Mouse (Mus musculus) gastrocnemius, postnatal 10 days (tissue): ENCODE data around the gene Slc6a16. TPM values are rescaled to one million over a fixed set of nuclear protein-coding genes. Genes with fewer than 3 reads are reported as not detected.

ENCODE experiments used
- DNase-seq: peaks from one replicate; pipeline ENCODE4 v3.0.0; 2021; ENCODE audit warnings: mixed read lengths
- total RNA-seq, 2 experiments: library from RNA; stranded (reverse); gene quantifications; 2 replicates each; pipeline ENCODE4 v1.2.3; 2021

Gene Slc6a16
- total RNA-seq, 2 experiments from 2014 or later = not detected

DNA sequence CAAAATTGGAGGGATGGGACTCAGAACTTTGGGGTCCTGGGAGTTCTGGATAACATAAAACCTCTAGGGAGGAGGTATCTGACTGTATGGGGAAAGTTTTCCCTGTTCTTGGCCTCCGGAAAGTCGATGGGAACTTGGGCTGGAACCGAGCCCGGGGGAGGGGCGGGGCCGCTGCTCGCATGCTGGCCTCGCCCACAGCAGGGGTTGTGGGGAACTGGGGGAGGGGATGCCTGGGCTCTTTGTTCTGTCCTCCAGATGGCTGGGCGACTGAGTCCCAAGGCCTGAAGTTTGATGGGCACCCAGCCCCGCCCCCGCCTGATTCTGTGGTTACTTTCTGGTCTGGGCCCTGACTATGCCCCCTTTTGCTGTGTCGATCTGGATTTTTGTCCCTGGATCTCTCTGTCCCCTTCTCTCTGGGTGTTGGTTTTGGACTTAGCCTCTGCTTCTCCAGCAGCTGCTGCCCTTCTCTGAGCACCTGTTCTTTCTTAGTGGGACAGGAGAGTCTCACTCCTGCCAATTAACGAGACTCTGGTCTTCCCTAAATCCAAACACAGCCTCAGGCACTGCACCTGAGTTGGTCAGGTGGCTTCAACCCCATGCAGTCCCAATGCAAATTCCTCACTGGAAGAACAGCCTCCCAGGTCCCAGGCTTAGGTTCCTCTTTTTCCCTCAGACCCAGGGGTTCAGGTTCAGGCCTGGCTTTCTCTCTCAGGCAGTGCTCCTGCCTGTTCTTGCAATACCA lies 24.3 kb upstream of the Slc6a16 start:
- DNase-seq = peak; percentile 77

DNA sequence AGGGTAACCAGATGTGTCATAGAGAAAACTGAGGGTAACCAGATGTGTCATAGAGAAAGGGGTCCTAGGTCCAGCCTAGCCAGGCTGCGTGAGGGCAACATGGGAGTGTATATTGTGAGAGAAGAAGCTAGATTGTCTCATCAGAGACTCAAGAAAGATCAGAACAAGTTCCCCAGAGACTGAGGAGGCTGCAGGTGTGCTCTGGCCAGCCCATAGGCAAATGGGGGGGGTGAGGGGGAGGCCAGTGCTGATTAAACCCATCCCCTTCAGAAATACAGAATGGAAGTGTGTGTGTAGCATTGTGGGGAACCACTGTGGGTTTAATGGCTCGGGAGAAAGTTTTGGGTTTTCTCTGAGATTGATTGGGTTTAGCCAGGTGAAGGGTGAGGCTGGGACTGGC lies 19.2 kb upstream of the Slc6a16 start:
- no peak for DNase-seq

GRCm38 (mm10) chr7:45224826-45225225 lies 16.1 kb upstream of the Slc6a16 start:
- no peak for DNase-seq

GRCm38 (mm10) chr7:45226421-45226820 lies 14.5 kb upstream of the Slc6a16 start:
- no peak for DNase-seq

GRCm38 (mm10) chr7:45228548-45228947 lies 12.3 kb upstream of the Slc6a16 start:
- DNase-seq = no peak

- no peak for DNase-seq
Measured at GRCm38 (mm10) chr7:45229046-45229445, 11.8 kb upstream of the Slc6a16 start.

- no peak for DNase-seq
Measured at GRCm38 (mm10) chr7:45229459-45230203, 11.3 kb upstream of the Slc6a16 start.

DNA sequence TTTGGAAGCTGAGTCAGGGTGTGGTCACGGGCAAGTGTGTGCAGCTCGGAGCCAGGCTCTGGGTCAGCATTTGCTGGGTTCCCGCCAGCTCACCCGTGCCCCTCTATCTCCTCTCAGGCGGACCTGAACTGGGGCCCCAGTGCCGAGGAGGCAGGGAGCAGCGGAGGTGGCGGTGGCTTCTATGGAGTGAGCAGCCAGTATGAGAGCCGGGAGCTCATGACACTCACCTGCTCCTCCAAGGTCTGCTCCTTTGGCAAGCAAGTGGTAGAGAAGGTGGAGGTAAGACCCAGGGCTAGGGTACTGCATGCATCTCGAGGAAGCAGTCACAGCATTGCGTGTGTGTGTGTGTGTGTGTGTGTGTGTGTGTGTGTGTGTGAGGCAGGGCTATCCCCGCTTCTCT lies 9.7 kb upstream of the Slc6a16 start:
- no peak for DNase-seq

DNA sequence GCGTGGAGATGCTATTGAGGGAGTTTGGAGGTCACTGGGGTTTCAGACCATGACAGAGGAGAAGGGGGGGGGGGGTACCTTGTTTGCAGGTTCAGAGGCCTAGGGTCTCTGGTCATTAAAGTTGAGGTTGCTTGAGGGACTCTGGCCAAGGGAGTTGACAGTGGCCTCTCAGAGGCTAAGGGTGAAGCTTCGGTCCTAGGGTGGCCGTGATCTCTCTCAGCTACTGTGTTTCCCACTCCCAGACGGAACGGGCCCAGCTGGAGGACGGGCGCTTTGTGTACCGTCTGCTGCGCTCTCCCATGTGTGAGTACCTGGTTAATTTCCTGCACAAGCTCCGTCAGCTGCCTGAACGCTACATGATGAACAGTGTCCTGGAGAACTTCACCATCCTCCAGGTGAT lies 8.9 kb upstream of the Slc6a16 start:
- no peak for DNase-seq

DNA sequence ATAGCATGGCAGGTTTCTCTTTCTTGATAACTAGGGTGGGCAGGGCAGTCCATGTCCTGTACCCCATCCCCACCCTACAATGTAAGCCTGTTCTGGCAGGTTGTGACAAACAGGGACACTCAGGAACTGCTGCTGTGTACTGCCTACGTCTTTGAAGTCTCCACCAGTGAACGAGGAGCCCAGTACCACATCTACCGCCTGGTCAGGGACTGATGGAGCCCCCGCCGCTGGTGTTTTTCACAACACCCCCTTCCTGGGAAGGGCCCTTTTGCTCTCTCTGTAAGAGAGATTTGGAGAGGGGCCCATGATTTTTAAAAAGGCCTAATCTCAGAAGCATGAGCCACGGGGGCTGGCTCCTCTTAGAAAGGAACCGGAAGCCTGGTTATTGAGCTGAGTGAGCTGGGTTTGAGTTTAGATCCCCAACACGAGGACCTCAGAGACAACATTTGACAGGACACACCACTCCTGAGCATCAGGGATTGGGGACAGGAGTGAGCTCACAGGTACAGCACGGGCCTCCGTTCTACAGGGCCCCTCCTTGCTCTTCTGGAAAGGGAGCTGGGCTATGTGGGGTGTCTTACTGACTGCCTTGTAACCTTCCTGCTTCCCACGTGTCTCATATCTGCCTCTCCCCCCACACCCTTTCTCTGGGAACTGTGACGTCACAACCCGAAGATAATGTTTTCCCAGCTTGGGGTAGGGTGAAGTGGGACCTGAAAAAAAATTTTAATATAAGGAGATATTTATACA lies 8.0 kb upstream of the Slc6a16 start:
- no peak for DNase-seq

DNA sequence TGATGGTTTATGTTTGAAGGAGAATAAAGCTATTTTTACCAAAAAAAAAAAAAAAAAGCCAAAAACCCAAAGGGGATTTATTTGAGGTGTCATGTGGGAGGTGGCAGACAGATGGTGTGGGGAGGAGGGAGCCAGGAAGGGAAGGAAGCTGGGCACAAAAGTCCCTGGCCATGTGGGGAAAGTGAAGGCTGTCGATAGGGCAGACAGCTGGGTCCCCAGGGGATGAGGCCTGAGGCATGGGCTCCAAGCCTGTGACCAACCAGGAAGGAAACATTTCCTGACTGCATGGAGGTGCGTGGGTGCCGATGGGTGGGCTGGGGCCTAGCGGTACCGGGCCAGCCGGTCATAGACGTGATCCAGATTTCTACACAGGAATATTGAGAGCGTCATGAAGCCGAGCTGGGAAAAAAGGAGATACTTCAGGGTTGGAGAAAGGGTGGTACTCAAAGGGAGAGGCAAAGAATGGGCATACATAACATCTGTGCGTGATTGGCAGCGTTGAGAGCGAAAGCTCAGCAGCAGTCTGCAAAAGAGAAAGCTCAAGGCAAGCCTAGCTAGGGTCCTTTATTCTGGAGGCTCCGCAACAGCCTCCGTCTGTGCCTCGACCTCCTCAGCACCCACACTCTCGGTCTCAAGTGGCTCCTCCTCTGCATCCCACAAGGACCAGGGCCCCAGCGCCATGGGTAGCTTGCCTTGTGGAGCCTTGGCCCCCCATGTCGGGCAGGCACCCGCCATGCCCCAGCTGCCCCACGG lies 7.1 kb upstream of the Slc6a16 start:
- DNase-seq = no peak

GRCm38 (mm10) chr7:45234333-45234841 lies 6.5 kb upstream of the Slc6a16 start:
- DNase-seq = no peak

GRCm38 (mm10) chr7:45234922-45235571 lies 5.8 kb upstream of the Slc6a16 start:
- DNase-seq = peak; percentile 26

DNA sequence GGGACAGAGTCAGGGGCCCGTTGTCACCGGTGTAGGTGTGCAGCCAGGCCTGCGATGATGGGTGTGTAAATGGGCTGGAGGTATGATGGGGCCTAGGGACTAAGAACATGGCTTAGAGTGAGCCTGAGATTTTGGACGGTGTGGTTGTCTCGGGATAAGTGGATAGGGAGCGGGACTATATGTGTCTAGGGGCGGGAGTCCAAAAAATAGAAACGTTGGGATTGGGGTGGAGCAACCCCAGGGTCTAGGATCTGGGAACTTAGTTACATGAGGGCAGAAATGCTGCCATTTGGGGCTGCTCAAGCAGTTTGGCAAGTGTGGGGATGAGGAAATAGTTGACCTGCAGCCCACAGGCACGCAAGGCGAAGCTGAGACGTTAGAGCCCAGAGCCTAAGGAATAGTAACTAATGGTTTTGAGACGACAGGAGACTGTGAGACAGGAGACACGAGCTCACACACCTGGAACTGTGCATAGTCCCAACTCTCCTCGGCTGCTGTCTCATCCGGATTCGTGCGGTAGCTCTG lies 5.2 kb upstream of the Slc6a16 start:
- DNase-seq = no peak

DNA sequence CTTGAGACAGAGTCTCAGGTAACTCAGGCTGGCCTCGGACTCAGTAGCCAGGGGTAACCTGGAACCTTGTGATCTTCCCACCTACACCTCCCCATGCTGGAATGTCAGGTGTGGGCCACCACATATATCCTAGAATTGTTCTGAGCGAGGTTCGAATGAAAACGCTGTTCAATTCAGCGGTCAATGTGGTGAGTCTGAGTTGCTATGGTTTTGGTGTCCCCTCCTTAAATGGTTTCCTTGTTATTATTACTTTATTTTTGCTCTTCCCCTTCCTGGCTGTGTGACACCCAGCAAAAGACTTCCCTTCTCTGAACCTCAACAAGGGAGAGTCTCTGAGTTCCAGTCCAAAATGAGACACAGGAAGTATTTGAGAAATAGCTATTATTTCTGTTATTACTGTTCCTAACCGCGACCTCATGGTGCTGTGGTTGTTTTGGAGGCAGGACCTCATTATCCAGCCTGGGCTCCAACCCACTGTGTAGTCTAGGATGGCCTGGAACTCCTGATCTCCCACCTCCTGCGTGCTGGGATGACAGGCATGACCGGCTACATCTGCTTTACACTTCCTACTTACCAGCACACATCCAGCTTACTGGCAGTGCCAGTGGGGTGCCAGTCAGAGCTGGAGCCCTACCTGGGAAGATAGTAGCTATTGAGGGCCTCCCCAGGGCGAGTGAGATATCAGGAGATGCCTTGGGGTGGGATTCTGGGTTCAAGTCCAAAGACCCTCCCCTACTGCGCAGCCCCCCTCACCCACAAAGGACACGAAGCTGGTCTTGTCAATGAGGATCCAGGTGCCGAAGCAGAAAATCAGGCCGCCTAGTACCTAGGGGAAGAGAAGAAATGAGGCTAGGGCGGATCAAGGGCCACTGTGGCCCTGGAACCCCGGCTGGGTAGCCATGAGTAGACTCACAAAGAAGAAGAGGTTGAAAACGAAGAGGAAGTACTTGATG lies 2.9 kb upstream of the Slc6a16 start:
- DNase-seq = no peak

- DNase-seq = no peak
Measured at GRCm38 (mm10) chr7:45238723-45239496, 2.0 kb upstream of the Slc6a16 start, which contains the start of gene Cd37. Gene Cd37, minus strand, starts transcription at chr7:45239115.

GRCm38 (mm10) chr7:45240109-45240508 lies 776 bp upstream of the Slc6a16 start:
- no peak for DNase-seq

- no peak for DNase-seq
Measured at GRCm38 (mm10) chr7:45241389-45241749, 484 bp downstream of the Slc6a16 start.

DNA sequence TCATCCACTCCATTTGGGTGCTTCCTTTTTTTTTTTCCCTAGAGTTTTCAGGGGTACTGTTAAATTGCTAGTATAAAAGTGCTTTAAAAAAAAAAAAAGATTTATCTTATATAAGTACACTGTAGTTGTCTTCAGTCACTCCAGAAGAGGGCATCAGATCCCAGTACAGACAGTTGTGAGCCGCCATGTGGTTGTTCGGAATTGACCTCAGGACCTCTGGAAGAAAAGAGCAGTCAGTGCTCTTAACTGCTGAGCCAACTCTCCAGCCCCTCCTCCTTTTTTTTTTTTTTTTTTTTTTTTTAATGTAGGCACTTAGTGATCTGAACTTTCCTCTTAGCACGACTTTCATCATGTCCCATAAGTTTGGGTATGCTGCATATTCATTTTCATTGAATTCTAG lies 6.8 kb downstream of the Slc6a16 start:
- no peak for DNase-seq
